Mouse (Mus musculus) MEL (cell line): ENCODE data around the gene Erg. TPM values are rescaled to one million over a fixed set of nuclear protein-coding genes. Genes with fewer than 3 reads are reported as not detected.

Source experiments
- DNase-seq: peaks from one replicate; pipeline ENCODE4 v3.0.0; 2011; ENCODE audit warnings: low read depth, low spot score
- H3K27ac ChIP-seq: 2 replicates; pipeline ENCODE4 v1.5.1; 2012; ENCODE audit warnings: low read depth, mild to moderate bottlenecking, control low read depth, low read length, moderate library complexity; ENCODE audit not compliant: control insufficient read depth
- H3K27me3 ChIP-seq, 2 experiments: fragments of 150-350 bp in 1 of 2; sonication (generic) in 1 of 2; 2 replicates each; pipeline ENCODE4 v1.6.1; 2012; ENCODE audit warnings: low read length in 2 of 2, mild to moderate bottlenecking in 2 of 2, improper control_type of control experiment in 1 of 2, moderate library complexity in 1 of 2; ENCODE audit not compliant: insufficient read depth in 2 of 2, control insufficient read depth in 1 of 2
- H3K36me3 ChIP-seq, 2 experiments: 2 replicates each; pipeline ENCODE4 v1.6.1; 2012 to 2014; ENCODE audit warnings: low read length in 2 of 2, improper control_type of control experiment in 1 of 2, inconsistent platforms in 1 of 2, mild to moderate bottlenecking in 1 of 2; ENCODE audit not compliant: insufficient read depth in 2 of 2, control insufficient read depth in 1 of 2
- H3K4me1 ChIP-seq, 2 experiments: fragments of 150-350 bp in 1 of 2; sonication (generic) in 1 of 2; 2 replicates each; pipeline ENCODE4 v1.6.1; 2012; ENCODE audit warnings: low read length in 2 of 2, improper control_type of control experiment in 1 of 2, mild to moderate bottlenecking in 1 of 2; ENCODE audit not compliant: insufficient read depth in 2 of 2, control insufficient read depth in 1 of 2
- H3K4me3 ChIP-seq, 2 experiments: fragments of 150-350 bp in 1 of 2; sonication (generic) in 1 of 2; 2 replicates each; pipeline ENCODE4 v1.5.1; 2012; ENCODE audit warnings: low read depth in 2 of 2, low read length in 2 of 2, mild to moderate bottlenecking in 2 of 2, moderate library complexity in 2 of 2, control low read depth in 1 of 2, improper control_type of control experiment in 1 of 2; ENCODE audit not compliant: control insufficient read depth in 1 of 2, insufficient read depth in 1 of 2
- H3K79me2 ChIP-seq: 2 replicates; pipeline ENCODE4 v1.6.1; 2012; ENCODE audit warnings: mild to moderate bottlenecking, low read length, moderate library complexity; ENCODE audit not compliant: control insufficient read depth, poor library complexity, insufficient read depth
- H3K9ac ChIP-seq: 2 replicates; pipeline ENCODE4 v1.6.1; 2012; ENCODE audit warnings: low read depth, mild to moderate bottlenecking, control low read depth, low read length, moderate library complexity; ENCODE audit not compliant: control insufficient read depth, poor library complexity, severe bottlenecking
- H3K9me3 ChIP-seq: fragments of 150-350 bp; sonication (generic); replicated peaks from 2 replicates; pipeline ENCODE4 v1.6.1; 2012; ENCODE audit warnings: mild to moderate bottlenecking, low read length, improper control_type of control experiment, moderate library complexity; ENCODE audit not compliant: insufficient read depth
- ETS1 ChIP-seq: IDR thresholded peaks from 2 replicates; pipeline ENCODE4 v1.6.1; 2012; ENCODE audit warnings: low read depth, mild to moderate bottlenecking, inconsistent platforms, low read length, improper control_type of control experiment, moderate library complexity
- MAFK ChIP-seq: IDR thresholded peaks from 2 replicates; pipeline ENCODE4 v1.6.1; 2011; ENCODE audit warnings: low read depth, mild to moderate bottlenecking, low read length, improper control_type of control experiment, borderline replicate concordance
- MEF2A ChIP-seq: IDR thresholded peaks from 2 replicates; pipeline ENCODE4 v1.6.1; 2014; ENCODE audit warnings: low read depth, mild to moderate bottlenecking, inconsistent platforms, low read length, improper control_type of control experiment; ENCODE audit not compliant: poor library complexity, insufficient replicate concordance, severe bottlenecking; ENCODE audit errors: extremely low read depth
- NELFE ChIP-seq: IDR thresholded peaks from 2 replicates; pipeline ENCODE4 v1.6.1; 2011; ENCODE audit warnings: low read depth, low read length, improper control_type of control experiment
- POLR2A ChIP-seq, 2 experiments: IDR thresholded peaks; 2 replicates each; pipeline ENCODE4 v1.6.1; 2011 to 2012; ENCODE audit warnings: low read length in 2 of 2, mild to moderate bottlenecking in 2 of 2, control low read depth in 1 of 2, improper control_type of control experiment in 1 of 2, low read depth in 1 of 2, moderate library complexity in 1 of 2; ENCODE audit not compliant: control insufficient read depth in 1 of 2, insufficient read depth in 1 of 2, poor library complexity in 1 of 2
- POLR2AphosphoS5 ChIP-seq: IDR thresholded peaks from 2 replicates; pipeline ENCODE4 v1.6.1; 2012; ENCODE audit warnings: low read depth, borderline replicate concordance, mild to moderate bottlenecking, inconsistent platforms, low read length, moderate library complexity, mixed read lengths
- SMC3 ChIP-seq: IDR thresholded peaks from 2 replicates; pipeline ENCODE4 v1.6.1; 2011; ENCODE audit warnings: low read depth, low read length, improper control_type of control experiment
- TAL1 ChIP-seq: IDR thresholded peaks from 2 replicates; pipeline ENCODE4 v1.6.1; 2012; ENCODE audit warnings: mild to moderate bottlenecking, inconsistent platforms, low read length, moderate library complexity, mixed read lengths
- USF1 ChIP-seq: IDR thresholded peaks from 2 replicates; pipeline ENCODE4 v1.6.1; 2014; ENCODE audit warnings: low read depth, mild to moderate bottlenecking, inconsistent platforms, low read length, improper control_type of control experiment, moderate library complexity
- polyA plus RNA-seq, 2 experiments: library from polyadenylated mRNA; stranded (reverse) in 1 of 2; unstranded in 1 of 2; fragments of >175 nt in 1 of 2; fragments of >200 nt in 1 of 2; gene quantifications; 2 replicates each; pipeline versions ENCODE4 v1.2.1 to v1.2.4; 2012; ENCODE audit warnings: low replicate concordance in 2 of 2, low read depth in 1 of 2; ENCODE audit not compliant: insufficient read length in 2 of 2, insufficient read depth in 1 of 2, missing spikeins in 1 of 2
- total RNA-seq: library from RNA; depleted of rRNA; stranded (reverse); fragments of 300-350 nt; gene quantifications from 2 replicates; pipeline ENCODE4 v1.2.3, GENCODE M21; 2012

Gene Erg
- total and polyA plus RNA-seq, 3 experiments = 0.11 to 0.27 TPM; not detected in 1

GRCm38 (mm10) chr16:95600572-95601218 is 14.3 kb upstream of the Erg start:
- Histone ChIP-seq H3K79me2 (no peaks in the 10 kb centered on the region), H3K4me3 (no peak overlapping the region), H3K27me3 (no peaks in the 10 kb centered on the region), H3K9me3 (no peaks in the 10 kb centered on the region), H3K9ac (no peak overlapping the region), H3K36me3 (no peaks in the 10 kb centered on the region), H3K27ac (no peak overlapping the region), H3K4me1 (no peaks in the 10 kb centered on the region)
- DNase-seq = no peak
- TF ChIP-seq TAL1 (no peak), POLR2A (IDR thresholded peaks at IDR 0.05; ENCODE audit: control insufficient read depth in 1 of 2, insufficient read depth in 1 of 2, low read depth in 1 of 2, low read length in 2 of 2, poor library complexity in 1 of 2) (no peak)

GRCm38 (mm10) chr16:95598930-95599329 is 12.5 kb upstream of the Erg start:
- no peaks in the 10 kb centered on the region for H3K79me2 ChIP-seq
- no peak overlapping the region for H3K9ac ChIP-seq
- TF ChIP-seq ETS1 (no peak), USF1 (no peak), POLR2AphosphoS5 (no peak), MEF2A (no peak)
- TF ChIP-seq, all 39 proteins: peak for 0
- Histone ChIP-seq H3K27me3 (no peaks in the 10 kb centered on the region), H3K27ac (no peak overlapping the region), H3K4me3 (no peak overlapping the region), H3K36me3 (no peaks in the 10 kb centered on the region), H3K9me3 (no peaks in the 10 kb centered on the region), H3K4me1 (no peaks in the 10 kb centered on the region)
- no peak for DNase-seq

GRCm38 (mm10) chr16:95597578-95597951 is 11.2 kb upstream of the Erg start:
- Histone ChIP-seq H3K9ac (no peak overlapping the region), H3K9me3 (no peaks in the 10 kb centered on the region), H3K27ac (no peak overlapping the region), H3K27me3 (no peaks in the 10 kb centered on the region), H3K4me3 (no peak overlapping the region), H3K4me1 (no peaks in the 10 kb centered on the region), H3K36me3 (no peaks in the 10 kb centered on the region), H3K79me2 (no peaks in the 10 kb centered on the region)
- TF ChIP-seq NELFE (no peak), SMC3 (no peak), MAFK (no peak)
- DNase-seq = no peak
